Mouse (Mus musculus) lung, embryonic 14.5 days (tissue): Measurements from ENCODE around the gene Npas3. TPM values are rescaled to one million over a fixed set of nuclear protein-coding genes. Genes with fewer than 3 reads are reported as not detected.

Experiments used
- ATAC-seq: fragments of 200-750 bp; cut with Nextera tagmentation; 2 replicates; pipeline ENCODE4 v1.8.0; 2017; ENCODE audit warnings: mild to moderate bottlenecking, moderate TSS enrichment, moderate library complexity; ENCODE audit not compliant: insufficient read depth
- DNase-seq: peaks from one replicate; pipeline ENCODE4 v3.0.0-alpha.2; 2015
- H3K27ac ChIP-seq: fragments of 300-500 bp; sonication (generic); 2 replicates; pipeline ENCODE4 v1.5.1; 2014; ENCODE audit warnings: low read depth, mild to moderate bottlenecking, moderate library complexity
- H3K27me3 ChIP-seq: fragments of 300-500 bp; sonication (generic); 2 replicates; pipeline ENCODE4 v1.6.1; 2014; ENCODE audit warnings: low read length, control low read depth; ENCODE audit not compliant: insufficient read depth
- H3K36me3 ChIP-seq: fragments of 300-500 bp; sonication (generic); 2 replicates; pipeline ENCODE4 v1.6.1; 2014; ENCODE audit warnings: control low read depth; ENCODE audit not compliant: insufficient read depth
- H3K4me1 ChIP-seq: fragments of 300-500 bp; sonication (generic); 2 replicates; pipeline ENCODE4 v1.6.1; 2014; ENCODE audit warnings: antibody characterized with exemption, control low read depth; ENCODE audit not compliant: insufficient read depth
- H3K4me2 ChIP-seq: fragments of 300-500 bp; sonication (generic); 2 replicates; pipeline ENCODE4 v1.6.1; 2014; ENCODE audit warnings: mild to moderate bottlenecking
- H3K4me3 ChIP-seq: fragments of 300-500 bp; sonication (generic); 2 replicates; pipeline ENCODE4 v1.5.1; 2014; ENCODE audit warnings: low read depth, low read length
- H3K9ac ChIP-seq: fragments of 300-500 bp; sonication (generic); 2 replicates; pipeline ENCODE4 v1.6.1; 2014
- H3K9me3 ChIP-seq: fragments of 300-500 bp; sonication (generic); 2 replicates; pipeline ENCODE4 v1.6.1; 2016; ENCODE audit warnings: low read depth, low read length, control low read depth
- CTCF ChIP-seq: IDR thresholded peaks from 2 replicates; pipeline ENCODE4 v1.5.1; 2016; ENCODE audit warnings: antibody characterized with exemption, low read depth
- WGBS: fragments of 180-500 bp; shearing (Covaris S2); extraction: QIAGEN DNeasy Blood & Tissue Kit; methylation state at CpG from one replicate; pipeline ENCODE4 v1.1.7; 2014; 5-methylcytosine and 5-hydroxymethylcytosine counted together
- polyA plus RNA-seq: library from polyadenylated mRNA; unstranded; fragments of >200 nt; fragmentation: Nextera tagmentation; extraction: Ambion mirVana; gene quantifications from 2 replicates; pipeline ENCODE4 v1.2.1, GENCODE M21; 2014

Npas3 gene
- polyA plus RNA-seq, 1 experiment from 2014 or later = 0.62 TPM

- peak overlapping the region; percentile 28 for H3K4me2 ChIP-seq
- 55% methylated on average over 16 of the region's 16 CpGs for WGBS
- H3K27me3 ChIP-seq = no peaks in the 10 kb centered on the region
- ATAC-seq (no peak), DNase-seq (peak; percentile 57)
- H3K36me3 ChIP-seq = no peaks in the 10 kb centered on the region
- H3K4me1 ChIP-seq = no peaks in the 10 kb centered on the region
- H3K9me3 ChIP-seq = no peaks in the 10 kb centered on the region
- no peak overlapping the region for H3K4me3 ChIP-seq
- no peak overlapping the region for H3K9ac ChIP-seq
- no peak for TF ChIP-seq CTCF
- H3K27ac ChIP-seq = no peak overlapping the region
Measured at GRCm38 (mm10) chr12:53297946-53298840, 49.7 kb downstream of the Npas3 start.

- no peaks in the 10 kb centered on the region for H3K4me1 ChIP-seq
- no peak overlapping the region for H3K4me3 ChIP-seq
- no peaks in the 10 kb centered on the region for H3K27me3 ChIP-seq
- DNase-seq (peak; percentile 70), ATAC-seq (no peak)
- no peaks in the 10 kb centered on the region for H3K36me3 ChIP-seq
- H3K9ac ChIP-seq = no peak overlapping the region
- H3K9me3 ChIP-seq = no peaks in the 10 kb centered on the region
- 58% methylated on average over 2 of the region's 2 CpGs for WGBS
- TF ChIP-seq CTCF = peak; percentile 49
- H3K4me2 ChIP-seq = no peak overlapping the region
- H3K27ac ChIP-seq = no peak overlapping the region
Measured at GRCm38 (mm10) chr12:53300964-53301363, 52.5 kb downstream of the Npas3 start.

- no peaks in the 10 kb centered on the region for H3K36me3 ChIP-seq
- no peaks in the 10 kb centered on the region for H3K9me3 ChIP-seq
- ATAC-seq (no peak), DNase-seq (no peak)
- H3K4me3 ChIP-seq = no peak overlapping the region
- no peak overlapping the region for H3K27ac ChIP-seq
- H3K27me3 ChIP-seq = no peaks in the 10 kb centered on the region
- no peak overlapping the region for H3K4me2 ChIP-seq
- H3K9ac ChIP-seq = no peak overlapping the region
- 88% methylated on average over 3 of the region's 3 CpGs for WGBS
- no peak for TF ChIP-seq CTCF
- H3K4me1 ChIP-seq = no peaks in the 10 kb centered on the region
Measured at GRCm38 (mm10) chr12:53302129-53302528, 53.7 kb downstream of the Npas3 start.

GRCm38 (mm10) chr12:53316715-53317114 is 68.2 kb downstream of the Npas3 start:
- Histone ChIP-seq H3K4me3 (no peak overlapping the region), H3K27ac (no peak overlapping the region), H3K27me3 (no peaks in the 10 kb centered on the region), H3K9ac (no peak overlapping the region), H3K9me3 (no peaks in the 10 kb centered on the region), H3K4me2 (no peak overlapping the region), H3K4me1 (no peaks in the 10 kb centered on the region), H3K36me3 (no peaks in the 10 kb centered on the region)
- DNase-seq (no peak), ATAC-seq (no peak)
- TF ChIP-seq CTCF = no peak
- WGBS = 24% methylated on average over 2 of the region's 2 CpGs

GRCm38 (mm10) chr12:53317801-53318200 is 69.3 kb downstream of the Npas3 start:
- no peak for DNase-seq
- Histone ChIP-seq H3K27me3 (no peaks in the 10 kb centered on the region), H3K36me3 (no peaks in the 10 kb centered on the region), H3K4me1 (no peaks in the 10 kb centered on the region), H3K4me3 (no peak overlapping the region), H3K9ac (no peak overlapping the region), H3K27ac (no peak overlapping the region), H3K9me3 (no peaks in the 10 kb centered on the region), H3K4me2 (no peak overlapping the region)
- WGBS = 45% methylated on average over 3 of the region's 3 CpGs
- TF ChIP-seq CTCF = no peak
- ATAC-seq = no peak

GRCm38 (mm10) chr12:53320526-53320925 is 72.0 kb downstream of the Npas3 start:
- Histone ChIP-seq H3K4me3 (no peak overlapping the region), H3K27me3 (no peaks in the 10 kb centered on the region), H3K4me2 (no peak overlapping the region), H3K36me3 (no peaks in the 10 kb centered on the region), H3K27ac (no peak overlapping the region), H3K4me1 (no peaks in the 10 kb centered on the region), H3K9ac (no peak overlapping the region), H3K9me3 (no peaks in the 10 kb centered on the region)
- 73% methylated on average over 2 of the region's 2 CpGs for WGBS
- peak; percentile 82 for DNase-seq
- peak; percentile 70; the same call in 1 of the 2 replicates for ATAC-seq
- no peak for TF ChIP-seq CTCF

GRCm38 (mm10) chr12:53321018-53321417 is 72.5 kb downstream of the Npas3 start:
- no peak for DNase-seq
- Histone ChIP-seq H3K27ac (no peak overlapping the region), H3K4me2 (no peak overlapping the region), H3K9ac (no peak overlapping the region), H3K27me3 (no peaks in the 10 kb centered on the region), H3K9me3 (no peaks in the 10 kb centered on the region), H3K4me3 (no peak overlapping the region), H3K36me3 (no peaks in the 10 kb centered on the region), H3K4me1 (no peaks in the 10 kb centered on the region)
- WGBS = 74% methylated on average over 12 of the region's 12 CpGs
- no peak for TF ChIP-seq CTCF
- no peak for ATAC-seq
